Mouse (Mus musculus): ENCODE measurements at regions not wholly inside any gene's neighbourhood (a gene's known extent, or its start where the extent isn't known, plus 50 kb on each side); places are given as distances from the start of the nearest gene placed in this dataset.

GRCm38 (mm10) chr14:100630197-100630596 lies 345.7 kb upstream of the Klf12 start:
- Histone ChIP-seq H3K36me3 (ENCODE audit: control insufficient read depth, insufficient read depth, low read length) (no peaks in the 10 kb centered on the region), H3K4me1 (ENCODE audit: control insufficient read depth, insufficient read depth, low read length) (no peaks in the 10 kb centered on the region), H3K4me2 (replicated peaks; ENCODE audit: low read depth, low read length) (no peak overlapping the region), H3K27me3 (ENCODE audit: control insufficient read depth, insufficient read depth, low read length) (no peaks in the 10 kb centered on the region), H3K4me3 (ENCODE audit: low read depth, low read length) (no peak overlapping the region), H3K9ac (replicated peaks; ENCODE audit: low read depth, low read length) (no peak overlapping the region), H3K27ac (ENCODE audit: low read length) (no peak overlapping the region), H3K9me3 (ENCODE audit: control insufficient read depth, low read depth, low read length) (no peaks in the 10 kb centered on the region)
- WGBS = 61% methylated on average over 6 of the region's 6 CpGs
- no peak for ATAC-seq (ENCODE audit: insufficient number of reproducible peaks, insufficient read depth, low FRiP score, low read depth)

GRCm38 (mm10) chr14:100627523-100627922 lies 343.0 kb upstream of the Klf12 start:
- Histone ChIP-seq H3K4me3 (ENCODE audit: low read depth, low read length) (no peak overlapping the region), H3K36me3 (ENCODE audit: control insufficient read depth, insufficient read depth, low read length) (no peaks in the 10 kb centered on the region), H3K4me1 (ENCODE audit: control insufficient read depth, insufficient read depth, low read length) (no peaks in the 10 kb centered on the region), H3K4me2 (replicated peaks; ENCODE audit: low read depth, low read length) (no peak overlapping the region), H3K27ac (ENCODE audit: low read length) (no peak overlapping the region), H3K9ac (replicated peaks; ENCODE audit: low read depth, low read length) (no peak overlapping the region), H3K9me3 (ENCODE audit: control insufficient read depth, low read depth, low read length) (no peaks in the 10 kb centered on the region), H3K27me3 (ENCODE audit: control insufficient read depth, insufficient read depth, low read length) (no peaks in the 10 kb centered on the region)
- no peak for ATAC-seq (ENCODE audit: insufficient number of reproducible peaks, insufficient read depth, low FRiP score, low read depth)
- WGBS = 43% methylated on average over 2 of the region's 2 CpGs

- no peak for ATAC-seq (ENCODE audit: insufficient number of reproducible peaks, insufficient read depth, low FRiP score, low read depth)
- Histone ChIP-seq H3K36me3 (ENCODE audit: control insufficient read depth, insufficient read depth, low read length) (no peaks in the 10 kb centered on the region), H3K4me1 (ENCODE audit: control insufficient read depth, insufficient read depth, low read length) (no peaks in the 10 kb centered on the region), H3K9me3 (ENCODE audit: control insufficient read depth, low read depth, low read length) (no peaks in the 10 kb centered on the region), H3K4me2 (replicated peaks; ENCODE audit: low read depth, low read length) (no peak overlapping the region), H3K27ac (ENCODE audit: low read length) (no peak overlapping the region), H3K27me3 (ENCODE audit: control insufficient read depth, insufficient read depth, low read length) (no peaks in the 10 kb centered on the region), H3K4me3 (ENCODE audit: low read depth, low read length) (no peak overlapping the region), H3K9ac (replicated peaks; ENCODE audit: low read depth, low read length) (no peak overlapping the region)
- WGBS = 66% methylated on average over 1 of the region's 1 CpGs
Measured at GRCm38 (mm10) chr14:100619656-100620030, 335.2 kb upstream of the Klf12 start.

- 69% methylated on average over 12 of the region's 12 CpGs for WGBS
- Histone ChIP-seq H3K36me3 (ENCODE audit: control insufficient read depth, insufficient read depth, low read length) (no peaks in the 10 kb centered on the region), H3K9me3 (ENCODE audit: control insufficient read depth, low read depth, low read length) (no peaks in the 10 kb centered on the region), H3K27ac (ENCODE audit: low read length) (no peak overlapping the region), H3K4me1 (ENCODE audit: control insufficient read depth, insufficient read depth, low read length) (no peaks in the 10 kb centered on the region), H3K27me3 (ENCODE audit: control insufficient read depth, insufficient read depth, low read length) (no peaks in the 10 kb centered on the region), H3K4me3 (ENCODE audit: low read depth, low read length) (no peak overlapping the region), H3K4me2 (replicated peaks; ENCODE audit: low read depth, low read length) (no peak overlapping the region), H3K9ac (replicated peaks; ENCODE audit: low read depth, low read length) (no peak overlapping the region)
- ATAC-seq (ENCODE audit: insufficient number of reproducible peaks, insufficient read depth, low FRiP score, low read depth) = no peak
Measured at GRCm38 (mm10) chr14:100618793-100619655, 334.5 kb upstream of the Klf12 start.

GRCm38 (mm10) chr14:100610017-100610760 lies 325.7 kb upstream of the Klf12 start:
- Histone ChIP-seq H3K36me3 (ENCODE audit: control insufficient read depth, insufficient read depth, low read length) (no peaks in the 10 kb centered on the region), H3K4me3 (ENCODE audit: low read depth, low read length) (no peak overlapping the region), H3K27me3 (ENCODE audit: control insufficient read depth, insufficient read depth, low read length) (no peaks in the 10 kb centered on the region), H3K4me2 (replicated peaks; ENCODE audit: low read depth, low read length) (no peak overlapping the region), H3K9ac (replicated peaks; ENCODE audit: low read depth, low read length) (no peak overlapping the region), H3K4me1 (ENCODE audit: control insufficient read depth, insufficient read depth, low read length) (no peaks in the 10 kb centered on the region), H3K9me3 (ENCODE audit: control insufficient read depth, low read depth, low read length) (no peaks in the 10 kb centered on the region), H3K27ac (ENCODE audit: low read length) (no peak overlapping the region)
- no peak for ATAC-seq (ENCODE audit: insufficient number of reproducible peaks, insufficient read depth, low FRiP score, low read depth)
- 89% methylated on average over 1 of the region's 1 CpGs for WGBS

GRCm38 (mm10) chr14:100607109-100607508 lies 322.6 kb upstream of the Klf12 start:
- H3K27me3 ChIP-seq (ENCODE audit: control insufficient read depth, insufficient read depth, low read length) = no peaks in the 10 kb centered on the region
- no peak overlapping the region for H3K27ac ChIP-seq (ENCODE audit: low read length)
- H3K9ac ChIP-seq (replicated peaks; ENCODE audit: low read depth, low read length) = no peak overlapping the region
- no peak for ATAC-seq (ENCODE audit: insufficient number of reproducible peaks, insufficient read depth, low FRiP score, low read depth)
- no peak overlapping the region for H3K4me3 ChIP-seq (ENCODE audit: low read depth, low read length)
- WGBS = 79% methylated on average over 4 of the region's 4 CpGs
- no peaks in the 10 kb centered on the region for H3K9me3 ChIP-seq (ENCODE audit: control insufficient read depth, low read depth, low read length)
- no peak overlapping the region for H3K4me2 ChIP-seq (replicated peaks; ENCODE audit: low read depth, low read length)
- H3K36me3 ChIP-seq (ENCODE audit: control insufficient read depth, insufficient read depth, low read length) = no peaks in the 10 kb centered on the region
- H3K4me1 ChIP-seq (ENCODE audit: control insufficient read depth, insufficient read depth, low read length) = no peaks in the 10 kb centered on the region

- no peak overlapping the region for H3K4me2 ChIP-seq (replicated peaks; ENCODE audit: low read depth, low read length)
- no peak for ATAC-seq (ENCODE audit: insufficient number of reproducible peaks, insufficient read depth, low FRiP score, low read depth)
- no peaks in the 10 kb centered on the region for H3K27me3 ChIP-seq (ENCODE audit: control insufficient read depth, insufficient read depth, low read length)
- no peak overlapping the region for H3K4me3 ChIP-seq (ENCODE audit: low read depth, low read length)
- no peaks in the 10 kb centered on the region for H3K4me1 ChIP-seq (ENCODE audit: control insufficient read depth, insufficient read depth, low read length)
- H3K27ac ChIP-seq (ENCODE audit: low read length) = no peak overlapping the region
- H3K36me3 ChIP-seq (ENCODE audit: control insufficient read depth, insufficient read depth, low read length) = no peaks in the 10 kb centered on the region
- H3K9me3 ChIP-seq (ENCODE audit: control insufficient read depth, low read depth, low read length) = no peaks in the 10 kb centered on the region
- WGBS = 38% methylated on average over 7 of the region's 7 CpGs
- H3K9ac ChIP-seq (replicated peaks; ENCODE audit: low read depth, low read length) = no peak overlapping the region
Measured at GRCm38 (mm10) chr14:100600886-100601451, 316.5 kb upstream of the Klf12 start.

GRCm38 (mm10) chr14:100570026-100570425 lies 285.5 kb upstream of the Klf12 start:
- Histone ChIP-seq H3K9ac (replicated peaks; ENCODE audit: low read depth, low read length) (no peak overlapping the region), H3K4me2 (replicated peaks; ENCODE audit: low read depth, low read length) (no peak overlapping the region), H3K4me3 (ENCODE audit: low read depth, low read length) (no peak overlapping the region), H3K27ac (ENCODE audit: low read length) (no peak overlapping the region), H3K36me3 (ENCODE audit: control insufficient read depth, insufficient read depth, low read length) (no peaks in the 10 kb centered on the region), H3K9me3 (ENCODE audit: control insufficient read depth, low read depth, low read length) (no peaks in the 10 kb centered on the region), H3K4me1 (ENCODE audit: control insufficient read depth, insufficient read depth, low read length) (no peaks in the 10 kb centered on the region), H3K27me3 (ENCODE audit: control insufficient read depth, insufficient read depth, low read length) (no peaks in the 10 kb centered on the region)
- no peak for ATAC-seq (ENCODE audit: insufficient number of reproducible peaks, insufficient read depth, low FRiP score, low read depth)

Measured in stomach, embryonic 14.5 days (tissue).